In the genomic region with DNA sequence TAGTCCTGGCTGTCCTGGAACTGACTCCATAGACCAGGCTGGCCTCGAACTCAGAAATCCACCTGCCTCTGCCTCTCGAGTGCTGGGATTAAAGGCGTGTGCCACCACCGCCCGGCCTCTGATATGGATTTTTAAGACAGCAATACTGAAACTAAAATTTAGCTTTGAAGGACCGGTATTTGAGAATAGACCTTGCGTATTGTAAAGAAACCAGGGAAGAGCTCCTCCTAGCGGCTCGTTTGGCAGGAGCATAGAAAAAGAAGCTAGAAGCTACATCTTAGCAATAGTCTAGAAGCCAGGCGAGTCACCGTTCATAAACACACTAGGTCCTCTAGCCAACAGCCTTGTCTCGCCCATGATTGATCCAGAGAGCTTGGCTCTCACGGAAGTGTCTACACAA, we compare ENCODE assay signal across 9 mouse cellular contexts. TPM values are rescaled to one million over a fixed set of nuclear protein-coding genes. Genes with fewer than 3 reads are reported as not detected.
DNase-seq lines count a peak whose midpoint lies in the region; ATAC-seq and TF ChIP-seq lines count a peak whose summit lies in the region.
"Had no signal": no experiment of that assay in that cellular context is flagged by ENCODE, and none has a peak within 500 bp of the region (broad histone marks: within the 10 kb centered on the region; RNA-seq: fewer than 3 reads in every experiment).

No protein-coding gene starts in this region.

- ATAC-seq in lung, postnatal 0 days: no peak

- no peak overlapping the region for H3K27ac ChIP-seq in ES-Bruce4 (ENCODE audit: insufficient read depth, low read length)
- H3K27ac ChIP-seq in gastrocnemius, adult 2 months: peak overlapping the region; percentile 65
- H3K27ac ChIP-seq in lung, postnatal 0 days (ENCODE audit: low read length): no peak overlapping the region

- peak; percentile 20 for TF ChIP-seq CTCF in ES-Bruce4 (IDR thresholded peaks at IDR 0.05; ENCODE audit: low read depth, low read length)
- peak; percentile 79 for TF ChIP-seq CTCF in gastrocnemius, adult 2 months (IDR thresholded peaks at IDR 0.05)
- peak; percentile 78 for TF ChIP-seq CTCF in lung, postnatal 0 days (IDR thresholded peaks at IDR 0.05)

- peak; percentile 84 to 85 for DNase-seq in cerebellum, adult 18-20 months
- no peak for DNase-seq in cerebellum, adult 11-12 months
- peak; percentile 80 for DNase-seq in c-Kit-positive CD71-positive TER-119-positive erythroid progenitor cells, embryonic 14.5 days (ENCODE audit: low spot score)
- peak; percentile 68 for DNase-seq in gastrocnemius, adult 2 months
- DNase-seq in kidney, postnatal 36 days: peak; percentile 72 to 89
- peak; percentile 85 for DNase-seq in lung, postnatal 0 days (ENCODE audit: low spot score)
- peak; percentile 59 for DNase-seq in spleen, adult 12 weeks (ENCODE audit: low spot score)

- H3K36me3 ChIP-seq in ES-Bruce4 (ENCODE audit: control insufficient read depth, insufficient read depth, low read length, poor library complexity, severe bottlenecking): peaks cover 12% of the 10 kb centered on the region
- peaks cover 5% of the 10 kb centered on the region for H3K36me3 ChIP-seq in lung, postnatal 0 days (ENCODE audit: insufficient read depth, low read length)

- intact Hi-C loops in gastrocnemius, adult 2 months (cut with DNase I): no loop called here

- no peak for TF ChIP-seq EP300 in ES-Bruce4 (IDR thresholded peaks at IDR 0.05; ENCODE audit: insufficient read depth, low read depth, low read length)
- no peak for TF ChIP-seq EP300 in lung, postnatal 0 days (IDR thresholded peaks at IDR 0.05)

- H3K9ac ChIP-seq in ES-Bruce4 (ENCODE audit: low read depth, poor library complexity, severe bottlenecking): no peak overlapping the region
- H3K9ac ChIP-seq in lung, postnatal 0 days (replicated peaks; ENCODE audit: low read depth): no peak overlapping the region

- 25% methylated on average over 13 of the region's 13 CpGs for WGBS in lung, postnatal 0 days

- H3K4me3 ChIP-seq in ES-Bruce4 (ENCODE audit: low read depth, low read length): no peak overlapping the region
- peak overlapping the region; percentile 54 for H3K4me3 ChIP-seq in gastrocnemius, adult 2 months
- H3K4me3 ChIP-seq in lung, postnatal 0 days (ENCODE audit: low read depth, low read length): no peak overlapping the region
- H3K4me3 ChIP-seq: myocyte had no signal

- 0 out of 2 replicates have a peak overlapping the region, but pooled peaks have one; percentile 25 for H3K4me2 ChIP-seq in lung, postnatal 0 days (replicated peaks; ENCODE audit: low read depth, low read length)

- no peaks in the 10 kb centered on the region for H3K27me3 ChIP-seq in ES-Bruce4 (ENCODE audit: control insufficient read depth, insufficient read depth, low read length, poor library complexity, severe bottlenecking)
- H3K27me3 ChIP-seq in lung, postnatal 0 days (replicated peaks; ENCODE audit: insufficient read depth, low read length): no peaks in the 10 kb centered on the region

- TF ChIP-seq POLR2A in ES-Bruce4 (IDR thresholded peaks at IDR 0.05; ENCODE audit: insufficient read depth, low read length): no peak

- H3K9me3 ChIP-seq in ES-Bruce4 (replicated peaks; ENCODE audit: control insufficient read depth, insufficient read depth, low read length, poor library complexity, severe bottlenecking): no peaks in the 10 kb centered on the region
- H3K9me3 ChIP-seq in lung, postnatal 0 days (ENCODE audit: low read length): no peaks in the 10 kb centered on the region

- H3K4me1 ChIP-seq in ES-Bruce4 (ENCODE audit: control insufficient read depth, insufficient read depth, low read length): peaks cover 2% of the 10 kb centered on the region
- H3K4me1 ChIP-seq in lung, postnatal 0 days (ENCODE audit: insufficient read depth, low read depth, low read length): 0 out of 2 replicates have a peak, but pooled peaks cover 6% of the 10 kb centered on the region

RNA-seq across cellular contexts. Expression of gene Bsn, which starts 12.8 kb away (rescaled TPM):
- 0.43 and 0.62 TPM in 2 replicates for polyA plus RNA-seq in ES-Bruce4 (2011; ENCODE audit: insufficient read depth, insufficient read length, low read depth, missing spikeins)
- total RNA-seq in gastrocnemius, adult 2 months (2021): under 1 TPM in 1 of 2 experiments, not detected in 1; 0.03 TPM
- 0.06 and 0.12 TPM in 2 replicates for polyA plus RNA-seq in lung, postnatal 0 days (2015; fragmentation: Nextera tagmentation; extraction: Ambion mirVana)

Comparison
In these comparisons a context has a peak if more than half of its experiments do, and no peak if none do; other contexts are left out.
1. CTCF ChIP-seq: peak in every context shown above with its lines; median percentile 79 in gastrocnemius, adult 2 months; 78 in lung, postnatal 0 days; 20 in ES-Bruce4.